Mouse (Mus musculus): ENCODE measurements around the gene Klhdc8a. TPM values are rescaled to one million over a fixed set of nuclear protein-coding genes. Genes with fewer than 3 reads are reported as not detected.

Gene Klhdc8a
- polyA plus RNA-seq, 1 experiment from 2014 or later = 5.4 TPM

- Histone ChIP-seq H3K27ac (replicated peaks) (no peak overlapping the region), H3K4me1 (peaks cover 3% of the 10 kb centered on the region; the same call in 1 of the 2 replicates), H3K36me3 (no peaks in the 10 kb centered on the region), H3K9ac (replicated peaks) (no peak overlapping the region), H3K4me2 (replicated peaks) (no peak overlapping the region), H3K27me3 (peaks cover 24% of the 10 kb centered on the region), H3K9me3 (no peaks in the 10 kb centered on the region), H3K4me3 (no peak overlapping the region)
- 89% methylated on average over 7 of the region's 7 CpGs for WGBS
- ATAC-seq (ENCODE audit: low FRiP score, low read depth) = no peak
Measured at GRCm38 (mm10) chr1:132308674-132309073, 10.2 kb downstream of the Klhdc8a start.

GRCm38 (mm10) chr1:132310754-132311153, 12.3 kb downstream of the Klhdc8a start:
- 62% methylated on average over 7 of the region's 7 CpGs for WGBS
- no peaks in the 10 kb centered on the region for H3K9me3 ChIP-seq
- H3K4me2 ChIP-seq (replicated peaks) = no peak overlapping the region
- peaks cover 22% of the 10 kb centered on the region for H3K27me3 ChIP-seq
- no peak overlapping the region for H3K9ac ChIP-seq (replicated peaks)
- no peaks in the 10 kb centered on the region for H3K36me3 ChIP-seq
- no peak overlapping the region for H3K4me3 ChIP-seq
- ATAC-seq (ENCODE audit: low FRiP score, low read depth) = no peak
- no peak overlapping the region for H3K27ac ChIP-seq (replicated peaks)
- 0 out of 2 replicates have a peak, but pooled peaks cover 6% of the 10 kb centered on the region for H3K4me1 ChIP-seq

- no peak overlapping the region for H3K4me3 ChIP-seq
- H3K27me3 ChIP-seq = peaks cover 22% of the 10 kb centered on the region
- H3K4me1 ChIP-seq = 0 out of 2 replicates have a peak, but pooled peaks cover 6% of the 10 kb centered on the region
- no peak for ATAC-seq (ENCODE audit: low FRiP score, low read depth)
- no peak overlapping the region for H3K4me2 ChIP-seq (replicated peaks)
- WGBS = 83% methylated on average over 10 of the region's 10 CpGs
- H3K9ac ChIP-seq (replicated peaks) = no peak overlapping the region
- H3K9me3 ChIP-seq = no peaks in the 10 kb centered on the region
- H3K27ac ChIP-seq (replicated peaks) = no peak overlapping the region
- H3K36me3 ChIP-seq = no peaks in the 10 kb centered on the region
Measured at GRCm38 (mm10) chr1:132311174-132311859, 12.9 kb downstream of the Klhdc8a start.

- 0 out of 2 replicates have a peak, but pooled peaks cover 9% of the 10 kb centered on the region for H3K4me1 ChIP-seq
Measured at GRCm38 (mm10) chr1:132312043-132312442, 13.6 kb downstream of the Klhdc8a start.

GRCm38 (mm10) chr1:132312703-132313102, 14.3 kb downstream of the Klhdc8a start:
- Histone ChIP-seq H3K9ac (replicated peaks) (no peak overlapping the region), H3K36me3 (no peaks in the 10 kb centered on the region), H3K27me3 (peaks cover 13% of the 10 kb centered on the region; the same call in 1 of the 2 replicates), H3K4me3 (no peak overlapping the region), H3K9me3 (no peaks in the 10 kb centered on the region), H3K27ac (replicated peaks) (no peak overlapping the region), H3K4me2 (replicated peaks) (no peak overlapping the region), H3K4me1 (peaks cover 13% of the 10 kb centered on the region)
- WGBS = 55% methylated on average over 3 of the region's 3 CpGs
- peak; percentile 32; the same call in 1 of the 2 replicates for ATAC-seq (ENCODE audit: low FRiP score, low read depth)

More at GRCm38 (mm10) chr1:132312043-132312442, 13.6 kb downstream of the Klhdc8a start:
- ATAC-seq (ENCODE audit: low FRiP score, low read depth) = no peak
- no peaks in the 10 kb centered on the region for H3K9me3 ChIP-seq
- H3K9ac ChIP-seq (replicated peaks) = no peak overlapping the region
- no peak overlapping the region for H3K4me2 ChIP-seq (replicated peaks)
- H3K4me3 ChIP-seq = no peak overlapping the region
- peaks cover 16% of the 10 kb centered on the region; the same call in 1 of the 2 replicates for H3K27me3 ChIP-seq
- 78% methylated on average over 2 of the region's 2 CpGs for WGBS
- no peaks in the 10 kb centered on the region for H3K36me3 ChIP-seq
- H3K27ac ChIP-seq (replicated peaks) = no peak overlapping the region

- H3K4me3 ChIP-seq = peak within 1 kb of the TSS; percentile 89
- WGBS = under 1% methylated on average over 65 of the region's 67 CpGs
- peak; percentile 84 for ATAC-seq (ENCODE audit: low FRiP score, low read depth)
- peaks cover 44% of the 10 kb centered on the region for H3K4me1 ChIP-seq
- no peaks in the 10 kb centered on the region for H3K9me3 ChIP-seq
- H3K9ac ChIP-seq (replicated peaks) = peak within 1 kb of the TSS; percentile 95
- peak within 1 kb of the TSS; percentile 98 for H3K27ac ChIP-seq (replicated peaks)
- H3K4me2 ChIP-seq (replicated peaks) = peak within 1 kb of the TSS; percentile 63
- H3K36me3 ChIP-seq = 0 out of 2 replicates have a peak, but pooled peaks cover 7% of the 10 kb centered on the region
- peaks cover 8% of the 10 kb centered on the region; the same call in 1 of the 2 replicates for H3K27me3 ChIP-seq
Measured at GRCm38 (mm10) chr1:132315889-132316624, 17.6 kb downstream of the Klhdc8a start, which contains the start of gene Nuak2. TSS of gene Nuak2 (plus strand) at chr1:132316126.

GRCm38 (mm10) chr1:132316625-132316994, 18.2 kb downstream of the Klhdc8a start:
- Histone ChIP-seq H3K4me2 (replicated peaks) (peak overlapping the region; percentile 63), H3K36me3 (0 out of 2 replicates have a peak, but pooled peaks cover 7% of the 10 kb centered on the region), H3K4me3 (peak overlapping the region; percentile 89), H3K27ac (replicated peaks) (peak overlapping the region; percentile 98), H3K4me1 (peaks cover 49% of the 10 kb centered on the region), H3K9me3 (no peaks in the 10 kb centered on the region), H3K27me3 (peaks cover 8% of the 10 kb centered on the region; the same call in 1 of the 2 replicates), H3K9ac (replicated peaks) (peak overlapping the region; percentile 95)
- 12% methylated on average over 7 of the region's 7 CpGs for WGBS
- no peak for ATAC-seq (ENCODE audit: low FRiP score, low read depth)

GRCm38 (mm10) chr1:132317413-132317812, 19.0 kb downstream of the Klhdc8a start:
- Histone ChIP-seq H3K36me3 (0 out of 2 replicates have a peak, but pooled peaks cover 7% of the 10 kb centered on the region), H3K9me3 (no peaks in the 10 kb centered on the region), H3K4me2 (replicated peaks) (peak overlapping the region; percentile 63), H3K9ac (replicated peaks) (peak overlapping the region; percentile 95), H3K27me3 (peaks cover 4% of the 10 kb centered on the region; the same call in 1 of the 2 replicates), H3K4me1 (peaks cover 56% of the 10 kb centered on the region), H3K4me3 (peak overlapping the region; percentile 89), H3K27ac (replicated peaks) (peak overlapping the region; percentile 98)
- ATAC-seq (ENCODE audit: low FRiP score, low read depth) = no peak
- 10% methylated on average over 4 of the region's 4 CpGs for WGBS

- no peak for ATAC-seq (ENCODE audit: low FRiP score, low read depth)
- Histone ChIP-seq H3K4me3 (peak overlapping the region; percentile 89), H3K27me3 (peaks cover 4% of the 10 kb centered on the region; the same call in 1 of the 2 replicates), H3K4me2 (replicated peaks) (peak overlapping the region; percentile 63), H3K27ac (replicated peaks) (peak overlapping the region; percentile 98), H3K9me3 (no peaks in the 10 kb centered on the region), H3K36me3 (0 out of 2 replicates have a peak, but pooled peaks cover 7% of the 10 kb centered on the region), H3K4me1 (peaks cover 63% of the 10 kb centered on the region), H3K9ac (replicated peaks) (peak overlapping the region; percentile 95)
- WGBS = 12% methylated on average over 8 of the region's 8 CpGs
Measured at GRCm38 (mm10) chr1:132317894-132318863, 19.8 kb downstream of the Klhdc8a start.

GRCm38 (mm10) chr1:132319242-132319641, 20.8 kb downstream of the Klhdc8a start:
- H3K4me3 ChIP-seq = peak overlapping the region; percentile 89
- no peaks in the 10 kb centered on the region for H3K9me3 ChIP-seq
- 20% methylated on average over 5 of the region's 5 CpGs for WGBS
- no peak for ATAC-seq (ENCODE audit: low FRiP score, low read depth)
- H3K9ac ChIP-seq (replicated peaks) = peak overlapping the region; percentile 95
- peak overlapping the region; percentile 63 for H3K4me2 ChIP-seq (replicated peaks)
- peak overlapping the region; percentile 98 for H3K27ac ChIP-seq (replicated peaks)
- 0 out of 2 replicates have a peak, but pooled peaks cover 8% of the 10 kb centered on the region for H3K36me3 ChIP-seq
- H3K4me1 ChIP-seq = peaks cover 73% of the 10 kb centered on the region
- H3K27me3 ChIP-seq = peaks cover 4% of the 10 kb centered on the region; the same call in 1 of the 2 replicates
